Mouse (Mus musculus) heart, postnatal 0 days (tissue): ENCODE measurements at regions not wholly inside any gene's neighbourhood (a gene's known extent, or its start where the extent isn't known, plus 50 kb on each side); places are given as distances from the start of the nearest gene placed in this dataset.

Source experiments
- CTCF ChIP-seq: IDR thresholded peaks from 2 replicates; pipeline ENCODE4 v1.5.1; 2016; ENCODE audit warnings: antibody characterized with exemption, control low read depth, low read depth
- EP300 ChIP-seq: IDR thresholded peaks from 2 replicates; pipeline ENCODE4 v1.6.1; 2016; ENCODE audit warnings: antibody characterized with exemption, low read depth

- TF ChIP-seq CTCF: no peak
- TF ChIP-seq EP300: no peak
Observed at GRCm38 (mm10) chr15:59160931-59161920, 272.1 kb downstream of the Gm49356 start.
